Mouse (Mus musculus): ENCODE measurements around the gene Zbtb16. TPM values are rescaled to one million over a fixed set of nuclear protein-coding genes. Genes with fewer than 3 reads are reported as not detected.

Zbtb16 gene
- total RNA-seq, 2 experiments from 2014 or later: 24.7 to 60.1 TPM

GRCm38 (mm10) chr9:48707134-48707823 lies 128.7 kb downstream of the Zbtb16 start:
- no peak for DNase-seq

GRCm38 (mm10) chr9:48701296-48701695 lies 134.7 kb downstream of the Zbtb16 start:
- DNase-seq: no peak

GRCm38 (mm10) chr9:48700871-48701270 lies 135.2 kb downstream of the Zbtb16 start:
- DNase-seq: no peak

GRCm38 (mm10) chr9:48697470-48697815 lies 138.6 kb downstream of the Zbtb16 start:
- no peak for DNase-seq

- DNase-seq: no peak
Observed at GRCm38 (mm10) chr9:48696731-48697469, 139.1 kb downstream of the Zbtb16 start.

- no peak for DNase-seq
Observed at GRCm38 (mm10) chr9:48696330-48696729, 139.7 kb downstream of the Zbtb16 start.

- no peak for DNase-seq
Observed at GRCm38 (mm10) chr9:48695796-48696195, 140.2 kb downstream of the Zbtb16 start.

- no peak for DNase-seq
Observed at GRCm38 (mm10) chr9:48694616-48695061, 141.4 kb downstream of the Zbtb16 start.

GRCm38 (mm10) chr9:48693696-48694095 lies 142.3 kb downstream of the Zbtb16 start:
- DNase-seq: no peak

GRCm38 (mm10) chr9:48689718-48689980 lies 146.4 kb downstream of the Zbtb16 start:
- DNase-seq: no peak

GRCm38 (mm10) chr9:48688859-48689717 lies 146.9 kb downstream of the Zbtb16 start:
- no peak for DNase-seq

GRCm38 (mm10) chr9:48687891-48688290 lies 148.1 kb downstream of the Zbtb16 start:
- no peak for DNase-seq

GRCm38 (mm10) chr9:48685721-48686120 lies 150.3 kb downstream of the Zbtb16 start:
- DNase-seq: no peak

GRCm38 (mm10) chr9:48684144-48684543 lies 151.9 kb downstream of the Zbtb16 start:
- no peak for DNase-seq

- no peak for DNase-seq
Observed at GRCm38 (mm10) chr9:48681193-48681592, 154.8 kb downstream of the Zbtb16 start.

- DNase-seq: no peak
Observed at GRCm38 (mm10) chr9:48678426-48679358, 157.3 kb downstream of the Zbtb16 start.

GRCm38 (mm10) chr9:48675151-48675790 lies 160.8 kb downstream of the Zbtb16 start:
- no peak for DNase-seq

GRCm38 (mm10) chr9:48674359-48675015 lies 161.5 kb downstream of the Zbtb16 start:
- DNase-seq: no peak

GRCm38 (mm10) chr9:48673804-48674203 lies 162.2 kb downstream of the Zbtb16 start:
- no peak for DNase-seq

- no peak for DNase-seq
Observed at GRCm38 (mm10) chr9:48673213-48673612, 162.8 kb downstream of the Zbtb16 start.

GRCm38 (mm10) chr9:48671841-48672240 lies 164.2 kb downstream of the Zbtb16 start:
- DNase-seq: no peak
